Mouse (Mus musculus): Measurements from ENCODE around the gene Ano4.

- TF ChIP-seq POLR2A (IDR thresholded peaks at IDR 0.05; ENCODE audit: insufficient read length, low read depth) (no peak), POLR2AphosphoS2 (IDR thresholded peaks at IDR 0.05; ENCODE audit: insufficient read length, low read depth) (no peak)
These were observed 10.1 kb upstream of the Ano4 start for GRCm38 (mm10) chr10:89354639-89355038.
